Mouse (Mus musculus): ENCODE data around the gene Prdx1. TPM values are rescaled to one million over a fixed set of nuclear protein-coding genes. Genes with fewer than 3 reads are reported as not detected.
"Not testable (repeated sequence)": the region's sequence is repeated elsewhere in the genome, so short reads cannot be mapped to it uniquely, and the experiment has no call there.

Gene Prdx1
- polyA plus RNA-seq, 1 experiment = 2,187 TPM

DNA sequence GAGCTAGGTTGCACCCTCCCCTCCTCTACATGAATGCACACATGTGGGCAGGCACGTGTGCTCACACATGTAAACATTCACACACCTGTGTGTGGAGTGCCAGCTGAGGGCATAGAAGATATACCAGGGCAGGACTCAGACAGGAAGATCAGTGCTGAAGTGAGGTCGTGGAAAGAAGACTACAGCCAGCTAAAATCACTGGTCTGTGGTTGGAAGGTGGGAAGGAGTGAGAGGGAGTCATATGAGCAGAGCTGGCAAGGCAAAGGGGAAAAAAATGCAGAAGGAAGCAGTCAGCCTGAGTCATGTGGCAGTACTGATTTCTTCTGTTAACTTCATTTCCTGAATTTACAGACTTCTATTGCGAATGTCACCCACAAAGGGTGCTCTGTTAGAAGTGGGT is 17.2 kb upstream of the Prdx1 start:
- Histone ChIP-seq H3K4me1 (ENCODE audit: control insufficient read depth, insufficient read depth, low read length) (no peaks in the 10 kb centered on the region), H3K27me3 (ENCODE audit: control insufficient read depth, insufficient read depth, low read length, poor library complexity, severe bottlenecking) (no peaks in the 10 kb centered on the region), H3K36me3 (ENCODE audit: control insufficient read depth, insufficient read depth, low read length, poor library complexity, severe bottlenecking) (no peaks in the 10 kb centered on the region), H3K4me3 (ENCODE audit: low read depth, low read length) (no peak overlapping the region), H3K9me3 (replicated peaks; ENCODE audit: control insufficient read depth, insufficient read depth, low read length, poor library complexity, severe bottlenecking) (no peaks in the 10 kb centered on the region), H3K9ac (ENCODE audit: low read depth, poor library complexity, severe bottlenecking) (no peak overlapping the region), H3K27ac (ENCODE audit: insufficient read depth, low read length) (no peak overlapping the region)
- TF ChIP-seq CTCF (IDR thresholded peaks at IDR 0.05; ENCODE audit: low read depth, low read length) (no peak), POLR2A (IDR thresholded peaks at IDR 0.05; ENCODE audit: insufficient read depth, low read length) (no peak), EP300 (IDR thresholded peaks at IDR 0.05; ENCODE audit: insufficient read depth, low read depth, low read length) (no peak)

GRCm38 (mm10) chr4:116669291-116669690 is 16.1 kb upstream of the Prdx1 start:
- TF ChIP-seq POLR2A (IDR thresholded peaks at IDR 0.05; ENCODE audit: insufficient read depth, low read length) = no peak
- no peak for TF ChIP-seq CTCF (IDR thresholded peaks at IDR 0.05; ENCODE audit: low read depth, low read length)
- no peak for TF ChIP-seq EP300 (IDR thresholded peaks at IDR 0.05; ENCODE audit: insufficient read depth, low read depth, low read length)
- H3K4me3 ChIP-seq (ENCODE audit: low read depth, low read length) = no peak overlapping the region
- no peaks in the 10 kb centered on the region for H3K27me3 ChIP-seq (ENCODE audit: control insufficient read depth, insufficient read depth, low read length, poor library complexity, severe bottlenecking)

DNA sequence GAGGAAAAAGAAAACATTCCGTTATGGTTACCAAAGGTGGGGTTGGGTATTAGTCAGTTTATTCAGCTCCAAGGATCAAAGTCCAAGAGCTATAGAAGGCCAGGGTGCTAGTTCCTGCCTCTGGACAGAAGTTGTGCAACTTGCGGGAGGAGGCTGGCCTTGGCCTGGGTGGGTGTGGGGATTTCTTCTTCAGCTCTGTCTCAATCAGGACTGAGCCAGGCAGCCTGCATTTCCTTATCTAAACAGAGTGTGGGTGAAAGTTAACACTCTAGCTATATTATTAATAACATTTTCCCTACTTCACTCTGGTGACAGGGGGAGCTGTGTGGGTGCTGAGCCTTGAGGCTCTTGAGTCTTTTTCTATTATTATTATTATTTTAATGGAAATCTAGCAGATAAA is 12.6 kb upstream of the Prdx1 start:
- Histone ChIP-seq H3K4me3 (ENCODE audit: low read depth, low read length) (no peak overlapping the region), H3K27ac (ENCODE audit: insufficient read depth, low read length) (no peak overlapping the region), H3K36me3 (ENCODE audit: control insufficient read depth, insufficient read depth, low read length, poor library complexity, severe bottlenecking) (no peaks in the 10 kb centered on the region), H3K9ac (ENCODE audit: low read depth, poor library complexity, severe bottlenecking) (no peak overlapping the region), H3K27me3 (ENCODE audit: control insufficient read depth, insufficient read depth, low read length, poor library complexity, severe bottlenecking) (no peaks in the 10 kb centered on the region), H3K4me1 (ENCODE audit: control insufficient read depth, insufficient read depth, low read length) (no peaks in the 10 kb centered on the region), H3K9me3 (replicated peaks; ENCODE audit: control insufficient read depth, insufficient read depth, low read length, poor library complexity, severe bottlenecking) (no peaks in the 10 kb centered on the region)
- TF ChIP-seq EP300 (IDR thresholded peaks at IDR 0.05; ENCODE audit: insufficient read depth, low read depth, low read length) (no peak), POLR2A (IDR thresholded peaks at IDR 0.05; ENCODE audit: insufficient read depth, low read length) (no peak), CTCF (IDR thresholded peaks at IDR 0.05; ENCODE audit: low read depth, low read length) (no peak)

More at GRCm38 (mm10) chr4:116669291-116669690, 16.1 kb upstream of the Prdx1 start:
- H3K9ac ChIP-seq (ENCODE audit: low read depth, poor library complexity, severe bottlenecking) = no peak overlapping the region
- no peaks in the 10 kb centered on the region for H3K9me3 ChIP-seq (replicated peaks; ENCODE audit: control insufficient read depth, insufficient read depth, low read length, poor library complexity, severe bottlenecking)
- H3K4me1 ChIP-seq (ENCODE audit: control insufficient read depth, insufficient read depth, low read length) = no peaks in the 10 kb centered on the region
- H3K36me3 ChIP-seq (ENCODE audit: control insufficient read depth, insufficient read depth, low read length, poor library complexity, severe bottlenecking) = no peaks in the 10 kb centered on the region
- H3K27ac ChIP-seq (ENCODE audit: insufficient read depth, low read length) = no peak overlapping the region

- not testable (repeated sequence) for H3K9ac ChIP-seq (ENCODE audit: low read depth, poor library complexity, severe bottlenecking); H3K27me3 ChIP-seq (ENCODE audit: control insufficient read depth, insufficient read depth, low read length, poor library complexity, severe bottlenecking); H3K36me3 ChIP-seq (ENCODE audit: control insufficient read depth, insufficient read depth, low read length, poor library complexity, severe bottlenecking); H3K4me3 ChIP-seq (ENCODE audit: low read depth, low read length); H3K4me1 ChIP-seq (ENCODE audit: control insufficient read depth, insufficient read depth, low read length); H3K9me3 ChIP-seq (replicated peaks; ENCODE audit: control insufficient read depth, insufficient read depth, low read length, poor library complexity, severe bottlenecking); H3K27ac ChIP-seq (ENCODE audit: insufficient read depth, low read length)
Observed at GRCm38 (mm10) chr4:116674761-116675160, 10.6 kb upstream of the Prdx1 start.

DNA sequence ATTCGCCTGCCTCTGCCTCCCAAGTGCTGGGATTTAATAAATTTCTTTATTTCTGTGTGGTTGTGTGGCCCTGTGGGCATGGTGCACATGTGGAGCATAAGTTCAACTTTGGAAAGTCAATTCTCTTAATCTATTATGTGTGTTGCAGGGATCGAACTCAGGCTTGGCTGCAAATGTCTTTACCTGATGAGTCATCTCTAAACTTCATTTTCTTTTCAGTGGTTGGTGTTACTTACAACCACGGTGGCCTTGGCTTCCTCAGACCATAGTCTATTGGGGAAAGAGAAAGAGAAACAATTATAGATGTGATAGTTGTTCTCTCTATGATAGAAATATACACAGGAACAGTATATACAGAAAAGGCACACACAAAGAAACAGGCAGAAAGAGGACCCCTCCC is 9.3 kb upstream of the Prdx1 start:
- no peak overlapping the region for H3K9ac ChIP-seq (ENCODE audit: low read depth, poor library complexity, severe bottlenecking)
- H3K27me3 ChIP-seq (ENCODE audit: control insufficient read depth, insufficient read depth, low read length, poor library complexity, severe bottlenecking) = no peaks in the 10 kb centered on the region
- no peaks in the 10 kb centered on the region for H3K9me3 ChIP-seq (replicated peaks; ENCODE audit: control insufficient read depth, insufficient read depth, low read length, poor library complexity, severe bottlenecking)
- TF ChIP-seq POLR2A (IDR thresholded peaks at IDR 0.05; ENCODE audit: insufficient read depth, low read length) = no peak
- no peak for TF ChIP-seq EP300 (IDR thresholded peaks at IDR 0.05; ENCODE audit: insufficient read depth, low read depth, low read length)
- no peak for TF ChIP-seq CTCF (IDR thresholded peaks at IDR 0.05; ENCODE audit: low read depth, low read length)
- H3K4me1 ChIP-seq (ENCODE audit: control insufficient read depth, insufficient read depth, low read length) = no peaks in the 10 kb centered on the region
- no peak overlapping the region for H3K4me3 ChIP-seq (ENCODE audit: low read depth, low read length)
- H3K36me3 ChIP-seq (ENCODE audit: control insufficient read depth, insufficient read depth, low read length, poor library complexity, severe bottlenecking) = no peaks in the 10 kb centered on the region
- no peak overlapping the region for H3K27ac ChIP-seq (ENCODE audit: insufficient read depth, low read length)

DNA sequence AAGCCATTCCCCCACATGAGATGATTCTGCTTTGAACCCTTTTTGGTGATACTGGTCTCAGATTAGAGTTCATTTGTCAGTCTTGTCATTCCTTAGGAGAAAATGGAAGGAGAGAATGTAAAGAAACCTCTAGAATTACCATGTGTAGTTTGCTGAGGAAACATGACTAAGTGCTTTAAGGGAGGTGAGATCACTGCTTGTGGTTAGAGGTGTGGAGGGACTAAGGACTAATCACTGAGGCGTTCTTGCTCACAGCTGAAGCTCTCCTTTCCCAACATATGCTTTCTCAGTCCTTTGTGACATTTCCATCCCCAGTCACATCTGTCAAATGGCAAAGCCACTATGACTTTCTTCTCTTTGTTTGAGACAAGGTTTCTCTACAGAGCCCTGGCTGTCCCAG is 7.5 kb upstream of the Prdx1 start:
- Histone ChIP-seq H3K4me3 (ENCODE audit: low read depth, low read length) (no peak overlapping the region), H3K9me3 (replicated peaks; ENCODE audit: control insufficient read depth, insufficient read depth, low read length, poor library complexity, severe bottlenecking) (no peaks in the 10 kb centered on the region), H3K9ac (ENCODE audit: low read depth, poor library complexity, severe bottlenecking) (no peak overlapping the region), H3K4me1 (ENCODE audit: control insufficient read depth, insufficient read depth, low read length) (no peaks in the 10 kb centered on the region), H3K27ac (ENCODE audit: insufficient read depth, low read length) (no peak overlapping the region), H3K36me3 (ENCODE audit: control insufficient read depth, insufficient read depth, low read length, poor library complexity, severe bottlenecking) (no peaks in the 10 kb centered on the region), H3K27me3 (ENCODE audit: control insufficient read depth, insufficient read depth, low read length, poor library complexity, severe bottlenecking) (no peaks in the 10 kb centered on the region)
- TF ChIP-seq CTCF (IDR thresholded peaks at IDR 0.05; ENCODE audit: low read depth, low read length) = no peak
- no peak for TF ChIP-seq EP300 (IDR thresholded peaks at IDR 0.05; ENCODE audit: insufficient read depth, low read depth, low read length)
- TF ChIP-seq POLR2A (IDR thresholded peaks at IDR 0.05; ENCODE audit: insufficient read depth, low read length) = no peak

Measured in ES-Bruce4 (cell line).